Mouse (Mus musculus) adrenal gland, postnatal 25 days (tissue): ENCODE measurements at regions not wholly inside any gene's neighbourhood (a gene's known extent, or its start where the extent isn't known, plus 50 kb on each side); places are given as distances from the start of the nearest gene placed in this dataset.

Source experiments
- DNase-seq: peaks from one replicate; pipeline ENCODE4 v3.0.0; 2021; ENCODE audit warnings: mixed read lengths

DNA sequence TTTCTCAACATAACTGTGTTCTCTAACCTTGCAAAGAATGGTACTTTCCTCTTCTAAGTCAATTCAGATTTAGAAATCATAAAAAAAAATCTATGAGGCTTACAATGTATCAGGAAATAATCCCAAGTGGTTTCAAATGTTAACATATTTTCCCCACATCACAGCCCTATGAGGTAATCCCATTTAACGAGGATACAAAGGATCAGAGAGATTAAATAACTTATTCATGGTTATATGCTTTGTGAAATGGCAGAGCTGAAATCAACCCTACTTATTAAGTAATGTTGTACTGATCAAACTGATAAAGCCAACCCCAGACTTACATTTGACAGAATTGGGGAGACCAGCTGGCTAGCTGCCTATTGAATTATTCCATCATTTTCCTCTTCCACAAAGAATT lies 614.4 kb downstream of the Ntrk3 start:
- DNase-seq = no peak

DNA sequence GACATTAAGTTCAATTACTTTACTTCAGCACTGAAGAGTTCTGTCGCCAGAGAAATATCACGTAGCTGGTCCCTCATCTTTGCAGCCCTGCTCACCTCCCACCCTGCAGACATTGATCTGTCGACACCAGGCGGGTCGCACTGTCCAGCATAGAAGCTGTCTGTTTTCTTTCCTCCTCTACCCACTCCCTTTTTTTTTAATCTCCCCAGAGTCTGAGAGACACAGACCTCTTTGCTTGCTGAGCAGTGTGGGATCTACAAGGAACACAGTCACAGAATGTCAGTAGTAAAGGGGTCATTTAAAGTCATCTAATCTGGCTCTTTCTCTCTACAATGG lies 616.7 kb downstream of the Ntrk3 start:
- DNase-seq = no peak

DNA sequence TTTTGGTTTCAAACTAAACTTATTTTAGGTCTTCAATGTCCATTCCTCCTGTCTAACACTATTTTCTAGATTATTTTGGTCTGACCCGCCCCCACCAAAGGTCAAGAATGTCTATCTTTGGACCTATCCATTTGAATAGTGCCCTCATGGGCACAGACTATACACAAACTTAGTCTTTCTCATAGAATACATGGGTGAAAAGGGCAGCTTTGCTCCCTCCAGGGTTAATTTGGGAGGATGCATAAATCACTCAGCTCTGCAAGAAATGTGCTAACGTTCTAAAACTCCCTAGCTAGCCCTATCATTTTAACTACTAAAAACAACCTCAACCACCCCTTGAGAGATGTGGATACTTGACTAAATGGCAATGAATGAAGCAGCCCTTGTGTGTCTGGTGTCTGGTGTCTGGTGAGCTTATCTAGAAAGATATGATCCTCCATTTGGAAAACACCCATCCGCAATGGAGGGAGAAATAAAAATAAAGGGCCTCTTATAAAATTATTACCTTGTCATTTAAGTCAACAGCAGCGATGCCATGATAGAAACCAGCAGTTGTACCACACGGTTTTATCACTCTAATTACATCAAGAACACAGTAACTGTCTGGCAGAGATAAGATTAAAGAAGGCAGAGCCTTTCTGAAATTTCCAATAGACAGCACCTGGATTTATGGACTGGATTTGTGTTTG lies 617.2 kb downstream of the Ntrk3 start:
- no peak for DNase-seq

DNA sequence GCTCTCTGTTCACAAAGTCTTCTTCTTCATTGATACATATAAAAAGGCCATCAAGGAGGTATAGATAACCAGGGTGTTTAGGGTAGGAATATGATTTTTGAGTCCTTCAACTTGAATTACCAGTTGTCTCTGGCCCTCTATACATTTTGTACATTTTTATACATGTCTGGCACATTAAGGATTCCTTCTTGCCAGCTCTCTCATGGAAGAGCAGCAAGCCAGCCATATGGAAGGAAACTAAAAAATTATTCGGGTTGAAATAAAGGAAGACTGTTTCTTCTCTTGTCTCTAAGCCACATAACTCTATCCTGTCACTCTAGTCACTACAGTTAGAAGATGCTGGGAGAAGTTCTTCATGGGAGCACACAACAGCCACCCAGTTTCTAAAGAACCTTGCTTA lies 618.0 kb downstream of the Ntrk3 start:
- DNase-seq = no peak

DNA sequence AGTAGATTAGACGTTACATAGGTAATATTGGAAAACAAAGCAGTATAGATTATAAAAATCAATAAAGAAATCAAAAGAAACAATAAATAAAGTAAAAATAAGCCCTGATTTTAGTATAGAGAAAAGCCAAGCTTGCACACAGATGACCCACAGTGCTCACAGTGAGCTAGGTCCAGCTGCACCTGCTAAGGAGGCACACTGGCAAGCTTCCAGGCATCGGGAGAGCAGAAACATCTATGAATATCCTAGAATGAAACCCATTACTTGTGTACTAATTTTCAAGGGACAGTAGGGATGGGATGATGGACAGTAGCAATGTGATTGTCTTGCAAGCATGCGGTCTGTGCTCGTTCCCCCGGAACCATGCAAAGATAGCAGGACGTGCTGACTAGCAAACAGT lies 626.5 kb downstream of the Ntrk3 start:
- no peak for DNase-seq

DNA sequence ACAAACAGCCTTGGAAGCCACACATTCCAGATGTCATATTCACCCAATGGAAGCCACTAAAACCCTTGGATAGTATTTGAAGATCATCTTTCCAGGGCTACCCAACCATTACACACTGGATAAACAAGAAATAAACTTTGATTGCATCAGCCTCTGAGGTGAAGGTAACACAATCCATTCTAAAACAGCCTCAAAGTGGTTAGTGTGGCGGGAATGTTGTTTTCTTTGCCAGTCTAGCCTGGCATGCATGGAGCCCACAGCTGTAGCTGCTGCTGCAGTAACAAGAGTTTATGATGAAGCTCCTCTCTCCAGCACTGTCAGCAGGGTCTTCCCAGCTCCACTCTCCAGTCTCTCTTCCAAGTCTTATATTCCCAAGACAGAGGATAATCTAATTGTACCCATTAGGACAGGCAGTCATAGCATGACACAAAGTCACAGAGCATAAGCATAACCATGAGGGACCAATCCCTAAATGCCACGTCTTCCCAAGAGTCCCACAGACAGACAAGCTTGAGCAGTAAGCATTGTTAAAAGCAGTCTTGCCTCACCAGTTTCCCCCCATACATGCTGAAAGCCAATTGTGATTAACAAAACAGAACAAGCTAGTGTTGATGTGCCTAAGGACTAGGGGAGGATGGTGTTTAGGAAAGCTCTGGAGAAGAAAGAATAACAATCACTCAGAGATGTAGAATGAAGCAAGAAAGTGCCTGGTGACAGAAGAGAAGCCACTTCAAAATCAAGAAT lies 634.1 kb downstream of the Ntrk3 start:
- no peak for DNase-seq

DNA sequence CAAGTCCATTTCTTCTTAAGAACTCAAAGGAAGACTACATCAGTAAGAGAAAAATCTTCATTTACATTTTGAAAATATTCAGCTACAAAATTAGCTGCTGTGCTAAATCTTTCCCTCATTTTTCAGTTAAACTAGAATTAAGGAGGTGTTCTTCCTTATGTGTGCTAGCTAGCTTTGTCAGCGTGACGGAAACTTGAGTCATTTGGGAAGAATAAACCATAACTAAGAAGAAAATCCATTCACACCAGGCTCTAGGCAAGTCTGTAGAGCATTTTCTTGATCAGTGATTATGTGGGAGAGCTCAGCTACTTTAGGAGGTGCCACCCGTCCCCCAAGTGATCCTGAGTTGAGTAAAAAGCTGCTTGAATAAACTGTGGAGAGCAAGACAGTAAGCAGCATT lies 635.4 kb downstream of the Ntrk3 start:
- DNase-seq = no peak

DNA sequence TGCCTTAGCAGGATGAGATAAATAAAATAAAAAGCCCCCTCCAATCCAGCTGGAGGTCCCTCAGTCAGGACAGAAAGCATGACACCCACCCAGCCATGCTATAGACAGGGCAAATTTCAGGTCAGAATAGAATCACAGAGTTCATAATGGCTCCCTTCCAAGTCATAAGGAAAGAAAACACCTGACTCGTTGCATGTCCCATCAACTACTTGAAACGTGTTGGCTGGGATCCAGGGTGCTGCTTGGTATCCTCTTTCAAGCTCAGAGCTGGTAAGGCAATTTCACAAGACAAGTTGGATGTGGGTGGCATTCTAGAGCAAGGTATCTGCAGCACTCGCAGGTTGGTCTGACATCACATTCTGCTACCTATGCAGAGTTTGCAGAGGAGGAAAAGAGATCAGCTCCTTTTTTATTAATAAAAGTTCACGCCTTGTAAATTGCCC lies 651.2 kb downstream of the Ntrk3 start:
- no peak for DNase-seq

DNA sequence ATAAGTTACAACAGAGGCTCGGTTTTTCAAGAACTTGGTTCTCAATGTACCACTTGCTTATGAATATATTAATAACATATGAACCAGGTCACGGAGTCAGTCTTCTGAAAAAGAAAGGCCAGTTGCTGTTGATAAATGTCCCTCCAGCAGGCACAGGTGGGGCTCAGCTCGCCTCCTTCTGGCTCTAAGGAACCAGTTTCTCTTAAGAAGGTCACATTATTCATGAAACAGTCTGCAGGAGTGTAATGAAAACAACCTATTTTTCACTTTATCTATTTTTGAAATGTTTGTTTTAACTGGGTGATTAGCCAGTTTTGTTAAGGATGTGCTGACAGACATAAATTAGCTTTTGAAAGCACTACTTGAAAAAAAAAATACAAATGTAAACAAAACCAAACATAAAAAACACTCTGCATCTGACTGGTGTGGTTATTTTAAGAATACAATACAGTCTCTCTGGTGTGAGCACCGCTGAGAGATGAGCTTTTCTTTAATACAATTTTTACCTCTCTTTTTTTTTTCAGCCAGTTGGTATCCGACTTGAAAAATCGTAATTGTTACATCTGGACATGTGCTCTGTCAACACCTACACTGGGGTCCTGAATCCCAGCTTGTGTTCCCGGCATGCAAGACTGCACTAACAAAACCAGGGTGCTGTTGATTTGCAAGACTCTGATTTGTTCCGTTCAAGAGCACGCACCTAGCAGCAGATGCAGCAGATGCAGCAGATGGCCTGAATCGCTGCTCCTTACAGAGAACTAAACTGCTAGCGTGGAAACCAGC lies 651.8 kb downstream of the Ntrk3 start:
- no peak for DNase-seq

DNA sequence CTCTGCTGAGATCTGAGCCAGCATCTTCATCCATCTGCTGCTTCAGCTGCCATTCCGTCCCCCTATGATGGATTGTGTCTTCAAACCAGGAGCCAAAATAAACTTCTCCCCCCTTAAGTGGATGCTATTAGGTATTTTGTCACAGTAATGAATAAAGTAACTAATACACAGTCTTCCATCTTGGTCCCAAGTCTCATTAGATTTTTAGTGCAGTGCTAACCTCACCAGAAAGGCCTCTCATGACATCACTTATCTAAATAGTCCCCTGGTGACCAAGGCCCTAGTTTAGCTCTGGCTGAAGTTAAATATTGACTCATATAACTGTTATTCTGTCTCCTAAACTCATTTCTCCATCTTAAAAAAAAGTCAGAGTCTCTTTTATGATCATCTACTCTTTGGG lies 658.1 kb downstream of the Ntrk3 start:
- DNase-seq = no peak

DNA sequence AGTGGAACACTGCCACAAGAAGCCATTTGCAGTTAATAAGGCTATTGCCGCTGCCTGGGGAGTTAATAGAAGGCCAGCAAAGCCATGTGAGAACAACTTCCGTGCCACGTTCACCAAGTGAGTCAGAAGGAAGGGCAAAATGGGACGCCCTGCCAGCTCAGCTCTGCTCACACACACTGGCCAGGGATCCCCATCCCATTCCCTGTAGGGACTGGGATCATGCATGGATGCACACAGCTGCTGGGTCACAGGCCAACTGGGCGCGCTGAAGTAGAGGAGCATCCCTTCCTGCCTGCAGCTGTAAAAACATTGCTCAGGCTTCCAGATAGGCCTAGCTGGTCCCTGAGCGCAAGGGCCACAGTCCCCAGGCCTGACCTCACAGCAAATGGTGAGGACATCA lies 666.7 kb downstream of the Ntrk3 start:
- DNase-seq = no peak

DNA sequence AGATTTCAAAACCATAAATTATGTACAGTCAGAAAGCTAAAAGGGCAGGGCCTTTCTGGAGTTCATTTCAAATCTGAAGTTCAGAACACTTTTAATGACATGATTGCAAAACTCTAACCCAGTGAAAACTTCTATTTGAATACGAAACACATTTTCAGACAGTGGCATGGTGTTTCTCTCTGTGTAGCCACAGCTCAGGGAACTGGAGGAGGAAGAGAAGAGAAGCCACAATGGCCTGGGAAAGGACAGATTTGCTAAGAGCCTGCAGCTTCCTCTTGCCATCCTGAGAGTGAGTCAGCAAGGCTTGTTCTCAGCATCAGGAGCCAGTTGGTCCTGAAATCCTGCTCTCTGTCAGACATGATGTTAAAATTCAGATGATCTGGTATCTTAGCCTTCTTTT lies 676.2 kb downstream of the Ntrk3 start:
- DNase-seq = peak; percentile 1

DNA sequence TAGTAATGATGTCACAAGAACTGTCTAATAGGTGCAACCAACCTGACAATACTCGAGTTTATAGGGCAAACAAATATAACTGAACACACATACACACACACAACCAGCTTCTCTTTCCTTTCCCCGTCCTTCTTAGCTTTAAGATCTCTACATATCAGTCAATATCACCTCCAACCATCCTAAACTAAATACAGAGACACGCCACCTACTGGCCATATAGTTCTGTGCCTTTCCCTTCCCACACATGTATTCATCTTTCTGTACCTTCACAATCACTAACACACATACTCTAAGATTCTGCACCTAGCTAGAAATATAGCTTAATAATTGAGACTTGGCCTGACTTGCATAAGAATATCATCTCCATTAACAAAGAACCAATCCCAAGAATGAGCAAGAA lies 688.2 kb downstream of the Ntrk3 start:
- DNase-seq = no peak

DNA sequence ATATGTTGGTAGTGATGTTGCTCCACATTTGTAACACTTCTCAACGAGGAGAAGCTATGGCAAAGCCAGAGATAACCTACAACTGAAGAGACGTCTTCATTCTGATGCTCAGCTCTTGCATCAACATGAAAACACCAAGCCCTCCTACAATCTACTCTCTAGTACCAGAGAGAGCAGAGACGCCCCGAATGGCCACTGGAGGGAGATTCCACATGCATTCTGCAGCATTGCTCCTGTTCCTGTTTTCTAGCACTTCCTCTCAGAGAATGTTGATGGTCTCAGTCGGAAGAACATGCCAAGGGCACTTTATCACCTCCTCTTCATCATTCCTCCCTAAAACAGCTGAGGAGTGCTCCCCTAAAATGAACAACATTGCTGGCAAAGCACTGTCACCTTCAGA lies 692.4 kb downstream of the Ntrk3 start:
- DNase-seq = no peak

DNA sequence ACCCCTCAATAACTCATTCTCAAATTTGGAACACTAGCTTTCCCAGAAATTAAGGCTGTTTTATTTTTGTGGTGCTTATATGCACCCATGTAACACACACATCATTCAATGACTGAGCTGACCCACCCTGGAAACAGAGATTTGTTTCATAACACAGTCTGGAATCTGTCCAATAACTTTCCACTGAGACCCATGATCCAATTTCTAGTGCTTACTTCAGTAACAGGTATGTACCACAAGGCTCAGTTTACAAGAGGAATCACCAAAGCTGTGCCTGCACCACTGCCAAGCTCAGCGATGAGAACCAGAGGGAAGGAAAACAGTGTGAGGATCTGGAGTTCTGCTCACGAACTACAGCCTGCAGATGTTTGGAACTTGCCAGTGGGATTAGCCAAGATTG lies 706.8 kb downstream of the Ntrk3 start:
- no peak for DNase-seq

DNA sequence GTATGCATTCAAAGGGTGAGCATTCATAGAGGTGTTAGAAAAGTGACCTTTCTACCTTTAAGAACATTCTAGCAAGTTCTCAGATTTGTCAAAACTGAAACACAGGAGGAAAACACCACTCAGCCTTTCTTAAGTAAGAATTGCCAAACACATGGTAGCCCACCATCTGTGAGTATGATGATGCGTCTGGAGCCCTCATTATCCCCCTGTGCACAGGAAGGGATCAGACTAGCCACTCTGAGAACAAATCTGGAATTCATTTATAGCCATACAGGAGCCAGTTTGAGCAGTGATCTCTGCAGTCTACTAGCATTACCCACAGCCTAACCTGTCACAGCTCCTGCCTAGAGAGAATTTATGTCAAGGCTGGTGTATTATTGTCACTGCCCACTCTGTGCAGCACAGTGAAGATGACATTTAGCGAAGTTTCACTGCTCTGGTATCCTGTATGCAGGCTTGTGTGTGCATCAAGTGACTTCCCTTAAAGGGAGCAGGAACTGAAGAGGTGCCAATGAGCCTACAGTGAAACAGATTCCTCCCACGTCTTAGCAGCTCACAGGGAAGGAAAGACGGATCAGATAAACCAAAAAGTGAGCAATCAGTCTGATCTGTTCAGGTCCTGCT lies 710.7 kb downstream of the Ntrk3 start:
- DNase-seq = no peak

DNA sequence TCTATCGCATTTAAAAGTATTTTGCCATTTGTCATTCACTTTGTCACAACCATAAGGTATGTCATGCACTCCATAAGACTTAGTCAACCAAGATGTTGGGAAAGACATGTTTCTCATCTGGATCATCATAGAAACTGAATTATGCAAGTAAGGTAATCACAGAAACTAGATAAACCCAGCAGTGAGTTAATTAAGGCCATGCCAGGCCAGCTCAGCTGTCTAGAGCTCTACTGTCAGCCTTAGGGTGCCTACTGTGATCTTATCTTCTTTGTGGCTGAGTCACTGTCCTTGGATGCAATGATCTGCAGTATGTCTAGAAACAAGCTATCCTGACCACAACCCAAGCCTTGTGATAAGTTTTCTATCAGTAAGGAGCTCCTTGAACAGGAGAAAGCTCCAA lies 714.2 kb downstream of the Ntrk3 start:
- peak; percentile 8 for DNase-seq

DNA sequence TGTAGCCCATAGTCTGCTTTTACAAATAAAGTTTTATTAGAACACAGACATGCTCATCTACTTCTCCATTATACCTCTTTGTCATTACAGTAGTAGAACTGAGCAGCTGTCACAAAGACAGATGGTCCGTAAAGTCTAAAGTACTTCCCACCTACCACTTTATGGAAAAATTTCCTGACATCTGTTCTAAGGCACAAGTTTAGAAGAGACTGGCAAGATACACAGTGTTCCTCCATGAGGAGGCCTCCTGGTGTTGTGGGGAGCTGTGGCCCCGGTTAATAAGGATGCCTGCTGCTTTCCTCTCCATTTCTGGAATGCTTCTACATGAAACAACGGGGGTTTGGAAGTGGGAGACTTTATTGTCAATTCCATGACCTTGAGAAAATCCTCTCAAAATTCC lies 714.7 kb downstream of the Ntrk3 start:
- no peak for DNase-seq

DNA sequence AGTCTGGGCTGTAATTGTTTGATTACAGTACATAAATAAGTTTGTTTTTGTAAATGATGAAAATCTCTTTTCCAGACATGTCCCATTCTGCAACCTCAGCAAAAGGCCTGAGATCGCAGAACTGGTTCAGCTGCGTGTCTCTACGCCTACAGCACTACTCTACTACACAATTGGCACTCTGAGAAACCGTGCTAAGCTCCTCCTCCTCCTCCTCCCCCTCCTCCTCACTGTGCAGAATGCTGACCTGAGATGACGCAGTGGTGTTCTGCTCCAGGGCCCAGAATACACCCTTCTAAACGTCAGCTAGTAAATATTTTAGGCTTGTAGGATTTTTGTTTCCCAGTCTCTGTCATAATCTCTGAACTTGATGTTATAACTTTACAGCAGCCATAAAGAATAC lies 724.2 kb downstream of the Ntrk3 start:
- no peak for DNase-seq

DNA sequence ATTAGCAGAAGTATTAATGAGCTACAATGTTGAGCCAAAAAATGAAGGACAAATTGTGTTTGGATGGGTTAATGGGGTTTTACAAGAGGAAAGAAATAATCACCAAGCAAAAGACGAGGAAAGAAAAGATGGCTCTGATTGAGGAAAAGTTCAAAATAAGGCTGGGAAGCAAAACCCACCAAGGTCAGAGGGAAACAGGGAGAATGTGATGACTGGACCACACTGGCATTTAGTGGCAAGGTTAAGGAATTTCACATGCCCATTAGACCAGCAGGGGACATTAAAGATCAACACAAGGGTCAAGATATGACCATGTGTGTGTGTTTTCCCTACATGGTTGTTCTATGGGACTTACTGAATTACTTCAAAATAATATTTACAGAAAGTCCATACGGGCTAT lies 734.7 kb downstream of the Ntrk3 start:
- DNase-seq = no peak

DNA sequence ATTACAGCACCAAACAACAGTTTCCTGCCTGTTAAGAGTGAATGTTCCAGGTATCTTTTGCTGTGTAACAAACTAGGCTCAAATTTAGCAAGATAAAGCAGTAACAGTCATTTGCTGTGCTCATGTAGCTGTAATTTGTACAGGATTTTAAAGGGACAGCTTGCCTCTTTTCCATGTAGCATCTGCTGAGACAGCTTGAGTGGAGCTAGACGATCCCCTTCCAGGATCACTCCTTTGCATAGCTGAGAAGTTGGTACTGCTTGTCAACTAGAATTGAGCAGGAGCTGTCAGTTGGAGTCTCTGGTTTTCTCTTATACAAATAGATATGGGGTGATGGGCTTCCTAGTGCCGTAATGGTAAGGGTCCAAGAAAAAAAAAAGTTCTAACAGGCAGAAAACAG lies 744.0 kb downstream of the Ntrk3 start:
- no peak for DNase-seq

DNA sequence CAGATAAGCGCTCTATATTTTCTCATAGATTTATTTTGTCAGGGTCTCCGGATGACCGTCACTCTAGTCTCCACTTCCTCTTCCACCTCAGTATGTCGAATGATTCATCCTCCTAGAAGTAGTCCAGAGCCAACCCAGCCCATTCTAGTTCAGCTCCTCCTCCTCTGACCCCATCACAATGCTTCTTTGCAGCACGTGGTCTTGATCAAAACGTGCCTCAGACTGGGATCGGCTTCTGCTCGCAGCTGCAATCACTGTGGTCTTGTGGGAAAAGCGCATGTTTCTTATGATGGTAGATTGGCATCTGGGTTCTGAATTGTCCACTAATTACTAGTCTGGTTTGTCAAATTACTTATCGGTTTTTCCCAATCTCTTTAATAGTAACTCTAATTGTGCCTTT lies 747.7 kb downstream of the Ntrk3 start:
- DNase-seq = no peak

DNA sequence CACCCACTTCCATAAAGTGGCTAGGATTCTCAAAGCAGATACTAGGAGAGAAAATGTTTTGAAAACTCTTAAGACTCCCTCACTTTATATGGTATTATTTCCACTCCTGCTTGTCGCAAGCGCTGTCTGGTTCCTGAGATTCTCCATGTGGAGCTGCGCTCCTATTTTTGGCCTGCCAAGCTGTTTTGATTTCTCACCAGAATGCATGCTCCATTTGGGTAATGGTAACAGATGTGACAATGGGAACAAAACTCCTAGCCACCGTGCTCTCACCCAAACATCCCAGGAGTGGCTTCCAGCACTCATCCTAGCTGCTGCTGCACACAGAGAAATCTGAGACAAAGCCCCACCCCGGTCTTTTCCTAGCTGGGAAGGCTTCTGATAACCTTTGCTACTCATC lies 749.6 kb downstream of the Ntrk3 start:
- no peak for DNase-seq
